Mouse (Mus musculus) MEL (cell line): ENCODE results near the gene Uvssa.

Source experiments
- CTCF ChIP-seq, 3 experiments: IDR thresholded peaks in 2 of 3; conservative IDR thresholded peaks in 1 of 3; 2 replicates each; pipeline ENCODE4 v1.5.1; 2011 to 2012; ENCODE audit warnings: low read length in 3 of 3, low read depth in 2 of 3, mild to moderate bottlenecking in 2 of 3, improper control_type of control experiment in 1 of 3, inconsistent platforms in 1 of 3, mixed read lengths in 1 of 3, moderate library complexity in 1 of 3; ENCODE audit not compliant: control insufficient read depth in 1 of 3, insufficient read depth in 1 of 3, poor library complexity in 1 of 3, severe bottlenecking in 1 of 3
- EP300 ChIP-seq, 2 experiments: IDR thresholded peaks; 2 replicates each; pipeline ENCODE4 v1.6.1; 2011; ENCODE audit warnings: improper control_type of control experiment in 2 of 2, low read length in 2 of 2, low read depth in 1 of 2, mild to moderate bottlenecking in 1 of 2
- GATA1 ChIP-seq: IDR thresholded peaks from 2 replicates; pipeline ENCODE4 v1.6.1; 2011; ENCODE audit warnings: low read depth, low read length, improper control_type of control experiment
- HCFC1 ChIP-seq: IDR thresholded peaks from 2 replicates; pipeline ENCODE4 v1.6.1; 2012; ENCODE audit warnings: low read depth, mild to moderate bottlenecking, inconsistent platforms, low read length, improper control_type of control experiment, moderate library complexity
- JUND ChIP-seq: IDR thresholded peaks from 2 replicates; pipeline ENCODE4 v1.6.1; 2011; ENCODE audit warnings: low read depth, mild to moderate bottlenecking, improper control_type of control experiment, low read length
- MYC ChIP-seq: IDR thresholded peaks from 2 replicates; pipeline ENCODE4 v1.6.1; 2011; ENCODE audit warnings: low read depth, mild to moderate bottlenecking, low read length, improper control_type of control experiment, moderate library complexity
- POLR2AphosphoS2 ChIP-seq: IDR thresholded peaks from 2 replicates; pipeline ENCODE4 v1.6.1; 2011; ENCODE audit warnings: low read length, improper control_type of control experiment
- UBTF ChIP-seq: IDR thresholded peaks from 2 replicates; pipeline ENCODE4 v1.6.1; 2012; ENCODE audit warnings: low read depth, mild to moderate bottlenecking, inconsistent platforms, low read length, improper control_type of control experiment, moderate library complexity, borderline replicate concordance; ENCODE audit not compliant: insufficient read depth

- TF ChIP-seq UBTF (no peak), HCFC1 (no peak), POLR2AphosphoS2 (no peak), GATA1 (no peak), CTCF (IDR thresholded peaks at IDR 0.05 in 2 of 3, conservative IDR thresholded peaks at IDR 0.05 in 1 of 3; ENCODE audit: control insufficient read depth in 1 of 3, insufficient read depth in 1 of 3, low read depth in 2 of 3, low read length in 3 of 3, poor library complexity in 1 of 3, severe bottlenecking in 1 of 3) (no peak), JUND (no peak), EP300 (IDR thresholded peaks at IDR 0.05; ENCODE audit: low read depth in 1 of 2, low read length in 2 of 2) (no peak), MYC (no peak)
Measured at GRCm38 (mm10) chr5:33432057-33432935, 53.9 kb downstream of the Uvssa start.
